ENCODE assay signal across 10 mouse cellular contexts in genomic region chr17:3206527-3207398, GRCm38 (mm10).
DNase-seq lines count a peak whose midpoint lies in the region; TF ChIP-seq lines count a peak whose summit lies in the region.
"Had no signal": no experiment of that assay in that cellular context is flagged by ENCODE, and none has a peak within 500 bp of the region (broad histone marks: within the 10 kb centered on the region; RNA-seq: fewer than 3 reads in every experiment).

No protein-coding gene starts in this region.

- peaks cover 3% of the 10 kb centered on the region for H3K4me1 ChIP-seq in testis, adult 2 months (ENCODE audit: control insufficient read depth, insufficient read depth, low read length)

- H3K4me3 ChIP-seq in testis, adult 2 months (ENCODE audit: control insufficient read depth, low read depth, low read length), result no peak overlapping the region
- H3K4me3 ChIP-seq: neural tube, embryonic 13.5 days had no signal

- DNase-seq in adrenal gland, adult 2 months, result peak; percentile 18
- no peak for DNase-seq in adrenal gland, adult 18-20 months (ENCODE audit: low spot score in 2 of 2)
- no peak for DNase-seq in testis, postnatal 14 days (ENCODE audit: low spot score)
- peak; percentile 26 to 52 for DNase-seq in kidney, postnatal 25 days
- no peak for DNase-seq in MN1 (ENCODE audit: low spot score)
- DNase-seq in gastrocnemius, postnatal 4 days (ENCODE audit: low spot score in 2 of 2), result no peak
- no peak for DNase-seq in frontal cortex, postnatal 10 days (ENCODE audit: low spot score in 2 of 2)
- DNase-seq: thymus, postnatal 4 days had no signal

- 0 out of 2 replicates have a peak overlapping the region, but pooled peaks have one; percentile 8 for H3K27ac ChIP-seq in testis, adult 2 months (ENCODE audit: control insufficient read depth, insufficient read depth, low read depth, low read length)
- H3K27ac ChIP-seq: neural tube, embryonic 13.5 days had no signal

- no peak for TF ChIP-seq CTCF in testis, adult 2 months (IDR thresholded peaks at IDR 0.05; ENCODE audit: control insufficient read depth, insufficient read depth, insufficient replicate concordance, low read depth, low read length)

- no peaks in the 10 kb centered on the region for H3K36me3 ChIP-seq in testis, adult 2 months (ENCODE audit: control insufficient read depth, insufficient read depth, low read length)

- no peak for TF ChIP-seq POLR2A in testis, adult 2 months (IDR thresholded peaks at IDR 0.05; ENCODE audit: control insufficient read depth, low read depth, low read length)

- H3K27me3 ChIP-seq in testis, adult 2 months (ENCODE audit: control insufficient read depth, insufficient read depth, low read length), result no peaks in the 10 kb centered on the region
- H3K27me3 ChIP-seq: neural tube, embryonic 13.5 days had no signal

Comparison
In these comparisons a context has a peak if more than half of its experiments do, and no peak if none do; other contexts are left out.
1. DNase-seq: peak in adrenal gland, adult 2 months (single experiment) and kidney, postnatal 25 days (2 of 2); none in adrenal gland, adult 18-20 months (0 of 2), testis, postnatal 14 days (single experiment), MN1 (single experiment), gastrocnemius, postnatal 4 days (0 of 2) and frontal cortex, postnatal 10 days (0 of 2).